Mouse (Mus musculus) forebrain, embryonic 10.5 days (tissue): Measurements from ENCODE around the gene Dnase1l1. TPM values are rescaled to one million over a fixed set of nuclear protein-coding genes. Genes with fewer than 3 reads are reported as not detected.
A peak's percentile ranks its signal among the peaks of the same experiment; 100 is the strongest.

Source experiments
- DNase-seq: peaks from one replicate; pipeline ENCODE4 v3.0.0-alpha.2; 2017; ENCODE audit warnings: low spot score; ENCODE audit errors: extremely low spot score
- H3K27ac ChIP-seq: fragments of 300-500 bp; sonication (generic); 2 replicates; pipeline ENCODE4 v1.5.1; 2016; ENCODE audit warnings: mild to moderate bottlenecking
- H3K27me3 ChIP-seq: fragments of 300-500 bp; sonication (generic); 2 replicates; pipeline ENCODE4 v1.6.1; 2016; ENCODE audit warnings: mild to moderate bottlenecking; ENCODE audit not compliant: poor library complexity, severe bottlenecking
- H3K36me3 ChIP-seq: fragments of 300-500 bp; sonication (generic); replicated peaks from 2 replicates; pipeline ENCODE4 v1.6.1; 2016; ENCODE audit warnings: mild to moderate bottlenecking, moderate library complexity
- H3K4me1 ChIP-seq: fragments of 300-500 bp; sonication (generic); 2 replicates; pipeline ENCODE4 v1.6.1; 2016
- H3K4me3 ChIP-seq: fragments of 300-500 bp; sonication (generic); 2 replicates; pipeline ENCODE4 v1.5.1; 2016; ENCODE audit warnings: mild to moderate bottlenecking, moderate library complexity
- H3K9me3 ChIP-seq: fragments of 300-500 bp; sonication (generic); 2 replicates; pipeline ENCODE4 v1.6.1; 2016; ENCODE audit warnings: mild to moderate bottlenecking, moderate library complexity
- WGBS: fragments of 180-500 bp; shearing (Covaris S2); methylation state at CpG from one replicate; pipeline ENCODE4 v1.1.7; 2016; 5-methylcytosine and 5-hydroxymethylcytosine counted together
- polyA plus RNA-seq: library from polyadenylated mRNA; unstranded; fragments of >200 nt; fragmentation: Nextera tagmentation; extraction: Ambion mirVana; gene quantifications from 2 replicates; pipeline ENCODE4 v1.2.1, GENCODE M21; 2016

Dnase1l1 gene
- polyA plus RNA-seq, result 4.5 and 5.1 TPM in 2 replicates

- no peaks in the 10 kb centered on the region for H3K36me3 ChIP-seq
- peak; percentile 50 for DNase-seq
- peak within 1 kb of the TSS; percentile 69 for H3K4me3 ChIP-seq
- H3K27me3 ChIP-seq, result no peaks in the 10 kb centered on the region
- H3K9me3 ChIP-seq, result no peaks in the 10 kb centered on the region
- H3K27ac ChIP-seq, result peak within 1 kb of the TSS; percentile 88
- WGBS, result 19% methylated on average over 16 of the region's 16 CpGs
- H3K4me1 ChIP-seq, result peaks cover 20% of the 10 kb centered on the region
Observed at GRCm38 (mm10) chrX:74281732-74282394, at the start of gene Dnase1l1, which contains the start of gene Taz. Gene Dnase1l1 (minus strand): TSS chrX:74282337. Gene Taz (plus strand): TSS chrX:74281912.

- H3K36me3 ChIP-seq, result peaks cover 37% of the 10 kb centered on the region
- H3K9me3 ChIP-seq, result no peaks in the 10 kb centered on the region
- WGBS, result 63% methylated on average over 2 of the region's 2 CpGs
- no peak for DNase-seq
- H3K27ac ChIP-seq, result peak overlapping the region; percentile 94; the same call in 1 of the 2 replicates
- H3K4me3 ChIP-seq, result peak overlapping the region; percentile 63
- H3K27me3 ChIP-seq, result no peaks in the 10 kb centered on the region; the same call in 1 of the 2 replicates
- peaks cover 31% of the 10 kb centered on the region for H3K4me1 ChIP-seq
Observed at GRCm38 (mm10) chrX:74330166-74330930, 48.2 kb upstream of the Dnase1l1 start.

DNA sequence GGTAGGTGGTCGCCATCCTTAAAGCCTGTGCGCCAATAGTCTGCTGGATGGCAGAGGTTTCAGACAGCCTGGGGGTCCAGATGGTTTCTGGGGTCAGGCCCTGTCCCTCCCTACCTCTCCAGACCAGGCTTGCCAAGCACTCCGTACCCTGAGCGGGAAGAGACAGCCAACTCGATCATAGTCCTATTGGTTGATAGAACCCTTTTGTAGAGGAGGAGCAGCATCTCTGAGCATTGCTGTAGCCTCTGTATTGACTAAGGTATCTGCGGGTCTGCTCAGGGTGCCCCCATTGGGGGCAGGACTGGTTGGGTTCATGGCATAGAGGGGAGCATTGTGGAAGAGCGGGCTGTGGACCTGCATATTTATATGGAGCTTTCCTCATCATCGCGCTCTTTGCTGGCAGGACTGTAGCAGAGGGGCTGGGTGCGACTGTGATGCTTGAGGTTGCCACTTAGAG is 47.1 kb upstream of the Dnase1l1 start:
- peaks cover 26% of the 10 kb centered on the region for H3K36me3 ChIP-seq
- no peaks in the 10 kb centered on the region for H3K9me3 ChIP-seq
- 17% methylated on average over 10 of the region's 10 CpGs for WGBS
- no peaks in the 10 kb centered on the region; the same call in 1 of the 2 replicates for H3K27me3 ChIP-seq
- DNase-seq, result no peak
- peak overlapping the region; percentile 63 for H3K4me3 ChIP-seq
- H3K4me1 ChIP-seq, result peaks cover 31% of the 10 kb centered on the region
- H3K27ac ChIP-seq, result peak overlapping the region; percentile 94

DNA sequence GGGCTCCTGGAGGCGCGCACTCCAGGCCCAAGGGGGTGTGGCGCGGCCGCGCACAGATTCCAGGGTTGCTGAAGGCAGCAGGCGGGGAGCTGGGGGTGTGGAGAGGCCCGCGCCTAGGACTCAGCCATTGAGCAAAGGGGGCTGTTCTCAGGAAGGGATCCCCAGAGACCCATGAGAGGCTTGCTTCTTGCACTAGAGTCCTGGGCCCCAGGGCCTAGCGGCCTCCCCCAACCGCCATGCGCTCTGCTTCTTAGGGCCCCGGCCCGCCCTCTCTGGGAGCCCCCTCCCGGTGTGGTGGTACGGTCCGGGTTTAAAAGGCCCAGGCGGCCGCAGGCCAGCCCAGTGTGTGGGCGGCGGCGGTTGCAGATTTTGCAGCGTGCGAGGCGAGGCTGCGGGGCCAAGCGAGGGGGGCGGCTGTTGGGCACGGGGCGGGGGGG is 46.6 kb upstream of the Dnase1l1 start, which contains the start of gene Plxna3:
Gene Plxna3 (plus strand): TSS at position 342 of the 437 bp plus-strand sequence.
- DNase-seq, result peak; percentile 70
- Histone ChIP-seq H3K4me3 (peak within 1 kb of the TSS; percentile 63), H3K4me1 (peaks cover 31% of the 10 kb centered on the region), H3K36me3 (peaks cover 21% of the 10 kb centered on the region), H3K9me3 (no peaks in the 10 kb centered on the region), H3K27ac (peak within 1 kb of the TSS; percentile 94), H3K27me3 (no peaks in the 10 kb centered on the region; the same call in 1 of the 2 replicates)
- whole genome bisulfite sequencing, result 8% methylated on average over 30 of the region's 30 CpGs

- DNase-seq, result peak; percentile 79
- Histone ChIP-seq H3K36me3 (peaks cover 63% of the 10 kb centered on the region), H3K27me3 (no peaks in the 10 kb centered on the region), H3K4me3 (peak within 1 kb of the TSS; percentile 70), H3K4me1 (peaks cover 10% of the 10 kb centered on the region), H3K27ac (peak within 1 kb of the TSS; percentile 87), H3K9me3 (no peaks in the 10 kb centered on the region)
- WGBS, result 27% methylated on average over 59 of the region's 59 CpGs
Observed at GRCm38 (mm10) chrX:74312540-74313464, 30.7 kb upstream of the Dnase1l1 start, which contains the start of gene Fam50a. Gene Fam50a (plus strand): TSS chrX:74313033.

DNA sequence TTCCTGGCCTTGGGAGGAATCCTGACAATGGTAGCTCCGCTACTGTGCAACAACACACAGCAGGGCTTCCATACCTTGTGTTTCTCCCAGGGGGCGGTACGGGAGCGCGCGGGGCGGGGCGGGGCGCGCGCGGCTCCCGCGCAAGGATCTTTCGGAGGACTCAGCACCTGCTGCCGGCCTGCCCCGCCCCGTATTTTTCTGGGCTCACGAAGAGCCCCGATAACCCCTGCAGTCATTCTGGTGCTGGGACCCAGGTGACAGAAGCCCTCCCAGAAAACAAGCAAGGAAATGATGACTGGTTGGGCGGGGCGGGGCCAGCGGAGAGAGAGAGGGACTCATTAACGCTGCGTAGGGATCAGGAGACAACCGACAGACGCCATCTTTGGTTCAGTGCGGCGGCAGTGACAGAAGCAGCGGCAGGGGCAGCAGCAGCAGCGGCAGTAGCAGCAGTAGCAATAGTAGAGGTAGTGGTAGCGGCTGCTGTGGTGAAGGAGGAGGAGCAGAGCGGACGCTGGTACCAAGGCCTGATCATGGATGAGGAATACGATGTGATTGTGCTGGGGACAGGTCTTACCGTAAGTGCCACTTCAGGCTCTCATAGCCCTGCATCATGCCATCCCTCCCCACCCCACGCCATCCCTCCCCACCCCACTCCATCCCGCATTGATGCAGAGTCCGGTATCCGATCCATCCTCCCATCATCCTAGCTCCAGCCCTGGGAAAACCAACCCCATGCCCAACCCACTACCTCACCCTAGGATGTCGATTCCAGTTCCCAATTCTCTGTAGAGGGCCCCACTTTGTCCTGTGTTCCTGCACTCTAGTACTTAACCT is 22.9 kb upstream of the Dnase1l1 start, which contains the start of gene Gdi1:
Gene Gdi1 (plus strand): TSS at position 132 of the 834 bp plus-strand sequence.
- DNase-seq, result peak; percentile 72
- no peaks in the 10 kb centered on the region for H3K9me3 ChIP-seq
- H3K36me3 ChIP-seq, result peaks cover 77% of the 10 kb centered on the region
- no peaks in the 10 kb centered on the region for H3K27me3 ChIP-seq
- peak within 1 kb of the TSS; percentile 94 for H3K27ac ChIP-seq
- WGBS, result 19% methylated on average over 41 of the region's 41 CpGs
- H3K4me1 ChIP-seq, result peaks cover 17% of the 10 kb centered on the region
- peak within 1 kb of the TSS; percentile 66 for H3K4me3 ChIP-seq

DNA sequence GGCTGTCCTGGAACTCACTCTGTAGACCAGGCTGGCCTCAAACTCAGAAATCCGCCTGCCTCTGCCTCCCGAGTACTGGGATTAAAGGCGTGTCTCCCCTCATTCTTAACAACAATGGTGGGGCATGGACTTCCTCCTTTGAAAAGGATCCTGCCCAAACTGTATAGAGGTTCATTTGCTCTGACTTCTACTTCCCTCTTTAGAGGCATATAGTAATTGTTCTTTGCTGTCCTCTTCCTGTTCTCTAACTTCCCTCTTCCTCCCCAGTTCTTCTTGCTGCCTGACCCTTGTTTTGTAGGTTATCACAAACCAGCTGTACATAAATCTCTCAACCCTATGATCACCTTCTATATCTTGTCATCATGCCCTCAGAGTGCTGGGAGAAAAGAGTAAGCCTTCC is 17.6 kb upstream of the Dnase1l1 start:
- Histone ChIP-seq H3K27me3 (no peaks in the 10 kb centered on the region), H3K4me1 (peaks cover 15% of the 10 kb centered on the region), H3K9me3 (no peaks in the 10 kb centered on the region), H3K4me3 (no peak overlapping the region), H3K27ac (no peak overlapping the region), H3K36me3 (peaks cover 56% of the 10 kb centered on the region)
- no peak for DNase-seq
- WGBS, result 92% methylated on average over 3 of the region's 3 CpGs

DNA sequence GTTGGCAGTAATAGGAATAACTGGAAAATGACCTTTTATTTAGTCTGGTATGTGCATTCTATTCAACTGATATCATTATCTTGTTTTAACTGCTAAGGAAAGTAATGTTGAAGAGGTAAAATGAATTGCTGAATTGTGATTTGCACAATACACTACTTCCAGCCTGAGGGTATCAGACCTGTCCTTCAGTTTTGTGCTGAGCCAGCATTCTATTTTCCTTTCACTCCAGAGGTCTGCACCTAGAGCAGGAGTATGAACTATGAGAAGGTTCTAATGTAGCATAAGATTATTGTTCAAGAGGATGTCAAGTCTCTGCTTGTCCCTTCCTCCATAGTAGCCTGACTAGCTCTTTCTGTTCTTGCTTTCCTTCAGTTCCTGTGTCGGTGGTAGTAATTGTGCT is 16.2 kb upstream of the Dnase1l1 start:
- peaks cover 9% of the 10 kb centered on the region for H3K4me1 ChIP-seq
- H3K4me3 ChIP-seq, result no peak overlapping the region
- H3K9me3 ChIP-seq, result no peaks in the 10 kb centered on the region
- no peak for DNase-seq
- no peaks in the 10 kb centered on the region for H3K27me3 ChIP-seq
- WGBS, result 100% methylated on average over 1 of the region's 1 CpGs
- H3K36me3 ChIP-seq, result peaks cover 48% of the 10 kb centered on the region
- no peak overlapping the region for H3K27ac ChIP-seq

DNA sequence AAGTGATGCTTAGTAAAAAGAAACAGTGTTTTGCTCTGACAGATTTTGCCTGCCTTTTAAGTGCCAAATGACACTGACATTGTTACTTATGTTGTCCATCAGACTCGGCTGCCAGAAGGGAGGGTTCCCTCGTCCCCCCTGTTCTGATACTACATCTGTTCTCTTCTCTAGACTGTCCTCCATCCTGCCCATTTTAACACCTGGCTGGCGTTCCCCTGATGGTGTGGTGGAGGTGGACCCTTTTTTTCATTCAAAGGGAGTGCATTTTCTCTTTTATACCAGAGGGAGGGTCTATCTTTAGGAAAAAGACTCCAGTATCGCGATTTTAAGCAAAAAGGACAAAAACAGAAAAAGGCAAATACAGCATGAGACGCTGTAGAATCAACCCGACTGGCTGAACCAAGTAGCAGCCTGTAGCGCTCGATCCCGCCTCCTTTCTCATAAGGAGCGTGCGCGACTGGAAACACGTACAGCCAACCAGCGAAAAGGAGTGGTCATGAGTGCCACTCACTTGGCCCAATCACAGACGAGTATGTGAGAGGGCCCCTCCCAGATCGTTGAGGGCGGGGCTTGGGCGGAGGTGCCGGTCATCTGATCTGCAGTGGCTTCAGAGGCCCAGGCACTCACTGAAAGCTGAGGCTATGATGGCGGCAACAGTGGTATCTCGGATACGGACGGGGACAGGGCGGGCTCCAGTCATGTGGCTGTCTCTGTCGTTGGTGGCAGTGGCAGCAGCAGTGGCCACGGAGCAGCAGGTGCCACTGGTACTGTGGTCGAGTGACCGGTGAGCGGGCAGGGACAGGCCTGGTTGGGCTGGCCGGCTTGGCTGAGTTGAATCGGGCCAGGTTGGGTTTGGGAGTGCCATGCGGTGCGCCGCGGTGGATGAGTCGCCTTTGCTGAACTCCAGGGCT is 14.7 kb upstream of the Dnase1l1 start, which contains the start of gene Atp6ap1:
Gene Atp6ap1 (plus strand): TSS at position 560 of the 911 bp plus-strand sequence.
- H3K36me3 ChIP-seq, result peaks cover 32% of the 10 kb centered on the region
- peak; percentile 87 for DNase-seq
- 20% methylated on average over 37 of the region's 37 CpGs for WGBS
- H3K4me1 ChIP-seq, result peaks cover 9% of the 10 kb centered on the region
- no peaks in the 10 kb centered on the region for H3K27me3 ChIP-seq
- peak within 1 kb of the TSS; percentile 72 for H3K4me3 ChIP-seq
- no peaks in the 10 kb centered on the region for H3K9me3 ChIP-seq
- peak within 1 kb of the TSS; percentile 88 for H3K27ac ChIP-seq

GRCm38 (mm10) chrX:74293431-74293830 is 11.3 kb upstream of the Dnase1l1 start:
- H3K4me1 ChIP-seq, result peaks cover 9% of the 10 kb centered on the region
- H3K9me3 ChIP-seq, result no peaks in the 10 kb centered on the region
- H3K4me3 ChIP-seq, result no peak overlapping the region
- DNase-seq, result no peak
- no peaks in the 10 kb centered on the region for H3K27me3 ChIP-seq
- 79% methylated on average over 4 of the region's 4 CpGs for WGBS
- H3K36me3 ChIP-seq, result peaks cover 25% of the 10 kb centered on the region
- no peak overlapping the region for H3K27ac ChIP-seq
